Mouse (Mus musculus): Measurements from ENCODE around the gene Gm45140.

The Gm45140 gene

DNA sequence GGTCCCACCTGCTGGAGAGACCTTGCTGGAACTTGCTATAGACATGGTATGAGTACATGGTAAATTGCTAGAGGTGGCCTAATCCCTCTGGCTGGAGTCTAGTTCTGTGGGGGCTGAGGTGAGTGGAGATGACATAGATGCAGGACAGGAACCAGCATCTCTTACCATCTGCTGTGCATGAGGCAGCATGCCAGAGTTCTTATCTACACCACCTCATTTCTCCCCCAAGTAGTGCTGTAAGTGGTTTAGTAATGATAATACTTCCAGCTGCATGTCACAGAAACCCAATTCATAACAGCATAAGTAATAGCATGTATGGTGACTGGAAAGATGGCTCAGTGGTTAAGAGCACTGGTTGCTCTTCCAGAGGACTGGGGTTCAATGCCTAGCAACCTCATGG is 95.1 kb downstream of the Gm45140 start:
- no peak for DNase-seq (ENCODE audit: low spot score in 2 of 2)

GRCm38 (mm10) chr6:87739898-87740297 is 95.7 kb downstream of the Gm45140 start:
- DNase-seq (ENCODE audit: low spot score in 2 of 2): no peak
